Mouse (Mus musculus) embryonic fibroblast, embryonic 13.5 days (primary cell): Measurements from ENCODE around the gene Crygb.

Source experiments
- CTCF ChIP-seq: IDR thresholded peaks from 2 replicates; pipeline ENCODE4 v1.5.1; 2011; ENCODE audit warnings: mild to moderate bottlenecking, control low read depth, low read length, moderate library complexity, borderline replicate concordance; ENCODE audit not compliant: insufficient read depth
- POLR2A ChIP-seq: IDR thresholded peaks from 2 replicates; pipeline ENCODE4 v1.6.1; 2011; ENCODE audit warnings: low read depth, mild to moderate bottlenecking, control low read depth, low read length, moderate library complexity

- TF ChIP-seq CTCF, result no peak
- TF ChIP-seq POLR2A, result no peak
Observed at GRCm38 (mm10) chr1:65129634-65130180, 47.6 kb upstream of the Crygb start.
